Mouse (Mus musculus) ES-E14 (cell line): ENCODE data around the gene Endou. TPM values are rescaled to one million over a fixed set of nuclear protein-coding genes. Genes with fewer than 3 reads are reported as not detected.

Experiments
- DNase-seq: peaks from one replicate; pipeline ENCODE4 v3.0.0-alpha.2; 2013; ENCODE audit warnings: low read depth, low spot score
- H3K27ac ChIP-seq: 2 replicates; pipeline ENCODE4 v1.5.1; 2012; ENCODE audit warnings: low read depth, mild to moderate bottlenecking, low read length, moderate library complexity, mixed read lengths; ENCODE audit not compliant: poor library complexity, insufficient read depth, severe bottlenecking
- H3K36me3 ChIP-seq: 2 replicates; pipeline ENCODE4 v1.6.1; 2012; ENCODE audit warnings: mild to moderate bottlenecking, low read length, moderate library complexity, mixed read lengths; ENCODE audit not compliant: control insufficient read depth, poor library complexity, insufficient read depth, severe bottlenecking
- H3K4me1 ChIP-seq, 2 experiments: fragments of 150-350 bp in 1 of 2; sonication (generic) in 1 of 2; 2 replicates each; pipeline ENCODE4 v1.6.1; 2012; ENCODE audit warnings: low read length in 2 of 2, mild to moderate bottlenecking in 1 of 2, mixed read lengths in 1 of 2; ENCODE audit not compliant: control insufficient read depth in 2 of 2, insufficient read depth in 2 of 2, poor library complexity in 1 of 2
- H3K4me3 ChIP-seq, 2 experiments: fragments of 150-350 bp in 1 of 2; sonication (generic) in 1 of 2; 2 replicates each; pipeline ENCODE4 v1.5.1; 2012; ENCODE audit warnings: low read length in 2 of 2, low read depth in 1 of 2, mild to moderate bottlenecking in 1 of 2, mixed read lengths in 1 of 2; ENCODE audit not compliant: insufficient read depth in 1 of 2, poor library complexity in 1 of 2, severe bottlenecking in 1 of 2
- H3K9ac ChIP-seq: 2 replicates; pipeline ENCODE4 v1.6.1; 2012; ENCODE audit warnings: low read depth, mild to moderate bottlenecking, low read length, mixed read lengths; ENCODE audit not compliant: poor library complexity, insufficient read depth, severe bottlenecking
- H3K9me3 ChIP-seq: fragments of 150-350 bp; sonication (generic); 2 replicates; pipeline ENCODE4 v1.6.1; 2012; ENCODE audit warnings: low read depth, mild to moderate bottlenecking, low read length; ENCODE audit not compliant: control insufficient read depth, insufficient read depth
- CHD2 ChIP-seq: IDR thresholded peaks from 2 replicates; pipeline ENCODE4 v1.6.1; 2014; ENCODE audit warnings: mild to moderate bottlenecking, low read depth, low read length, inconsistent platforms
- HCFC1 ChIP-seq: IDR thresholded peaks from 2 replicates; pipeline ENCODE4 v1.6.1; 2012; ENCODE audit warnings: low read length, inconsistent platforms, borderline replicate concordance; ENCODE audit not compliant: insufficient read depth
- MAFK ChIP-seq: IDR thresholded peaks from 2 replicates; pipeline ENCODE4 v1.6.1; 2014; ENCODE audit warnings: mild to moderate bottlenecking, low read depth, low read length, inconsistent platforms; ENCODE audit not compliant: insufficient read depth
- ZC3H11A ChIP-seq: IDR thresholded peaks from 2 replicates; pipeline ENCODE4 v1.6.1; 2012; ENCODE audit warnings: low read depth, mild to moderate bottlenecking, inconsistent platforms, low read length, borderline replicate concordance
- ZNF384 ChIP-seq: IDR thresholded peaks from 2 replicates; pipeline ENCODE4 v1.6.1; 2012; ENCODE audit warnings: low read depth, low read length, inconsistent platforms
- in situ Hi-C, 2 experiments: fragments of 600-800 bp; cut with MboI; formaldehyde crosslinking; loops; one replicate each; pipeline ENCODE4 v1.15.1; 2025; ENCODE audit warnings: low sequenced_read_pairs in 2 of 2, inconsistent platforms in 1 of 2; ENCODE audit not compliant: unreplicated experiment in 2 of 2
- total RNA-seq: library from RNA; depleted of rRNA; stranded (reverse); fragments of 300-350 nt; gene quantifications from 2 replicates; pipeline ENCODE4 v1.2.3, GENCODE M21; 2012

Gene Endou
- total RNA-seq, 1 experiment: 0.31 TPM

GRCm38 (mm10) chr15:97745331-97745730 lies 14.2 kb upstream of the Endou start:
- TF ChIP-seq ZNF384 (no peak), CHD2 (no peak), ZC3H11A (no peak), MAFK (no peak), HCFC1 (no peak)
- Histone ChIP-seq H3K36me3 (no peaks in the 10 kb centered on the region; the same call in 1 of the 2 replicates), H3K4me1 (no peaks in the 10 kb centered on the region), H3K27ac (no peak overlapping the region), H3K9ac (no peak overlapping the region), H3K9me3 (no peaks in the 10 kb centered on the region), H3K4me3 (no peak overlapping the region)
- in situ Hi-C loops: no loop called here
- DNase-seq: no peak

- Histone ChIP-seq H3K4me1 (no peaks in the 10 kb centered on the region), H3K9ac (no peak overlapping the region), H3K4me3 (no peak overlapping the region), H3K27ac (no peak overlapping the region), H3K9me3 (no peaks in the 10 kb centered on the region), H3K36me3 (no peaks in the 10 kb centered on the region; the same call in 1 of the 2 replicates)
- in situ Hi-C loops: no loop called here
- TF ChIP-seq HCFC1: no peak
- no peak for TF ChIP-seq CHD2
- no peak for TF ChIP-seq ZNF384
- no peak for TF ChIP-seq ZC3H11A
- TF ChIP-seq MAFK: no peak
- no peak for DNase-seq
Measured at GRCm38 (mm10) chr15:97744930-97745329, 13.8 kb upstream of the Endou start.

GRCm38 (mm10) chr15:97743961-97744525 lies 12.9 kb upstream of the Endou start:
- Histone ChIP-seq H3K4me3 (no peak overlapping the region), H3K27ac (no peak overlapping the region), H3K4me1 (no peaks in the 10 kb centered on the region), H3K9ac (no peak overlapping the region), H3K36me3 (no peaks in the 10 kb centered on the region; the same call in 1 of the 2 replicates), H3K9me3 (no peaks in the 10 kb centered on the region)
- TF ChIP-seq HCFC1: no peak
- no peak for TF ChIP-seq ZC3H11A
- TF ChIP-seq ZNF384: no peak
- TF ChIP-seq CHD2: no peak
- no peak for TF ChIP-seq MAFK
- no peak for DNase-seq
- in situ Hi-C loops: no loop called here

- H3K27ac ChIP-seq: no peak overlapping the region
- in situ Hi-C loops: no loop called here
- DNase-seq: no peak
- H3K4me3 ChIP-seq: no peak overlapping the region
- H3K9ac ChIP-seq: no peak overlapping the region
- H3K9me3 ChIP-seq: no peaks in the 10 kb centered on the region
- H3K36me3 ChIP-seq: no peaks in the 10 kb centered on the region; the same call in 1 of the 2 replicates
- TF ChIP-seq ZNF384 (no peak), HCFC1 (no peak), CHD2 (no peak), ZC3H11A (no peak), MAFK (no peak)
- H3K4me1 ChIP-seq: no peaks in the 10 kb centered on the region
Measured at GRCm38 (mm10) chr15:97743210-97743609, 12.1 kb upstream of the Endou start.

GRCm38 (mm10) chr15:97742600-97742999 lies 11.5 kb upstream of the Endou start:
- no peak overlapping the region for H3K27ac ChIP-seq
- no peaks in the 10 kb centered on the region; the same call in 1 of the 2 replicates for H3K36me3 ChIP-seq
- H3K4me1 ChIP-seq: no peaks in the 10 kb centered on the region
- H3K4me3 ChIP-seq: no peak overlapping the region
- H3K9ac ChIP-seq: no peak overlapping the region
- TF ChIP-seq HCFC1 (no peak), ZNF384 (no peak), MAFK (no peak), CHD2 (no peak), ZC3H11A (no peak)
- no peak for DNase-seq
- no peaks in the 10 kb centered on the region for H3K9me3 ChIP-seq
- in situ Hi-C loops: no loop called here
